Comparison of ENCODE assay signal across 26 mouse cellular contexts in genomic region chr15:77144960-77145359, GRCm38 (mm10).
"Had no signal": no experiment of that assay in that cellular context is flagged by ENCODE, and none has a peak within 500 bp of the region (broad histone marks: within the 10 kb centered on the region; RNA-seq: fewer than 3 reads in every experiment).

No protein-coding gene starts in this region.

- DNase-seq: forebrain, postnatal 0 days; gastrocnemius, postnatal 14 days; gastrocnemius, postnatal 36 days; heart, adult 18-20 months; heart, postnatal 10 days; heart, postnatal 36 days; kidney, adult 11 months; kidney, adult 2 months; kidney, adult 9 months; kidney, postnatal 14 days; kidney, postnatal 36 days; layer of hippocampus, adult 9-11 months; layer of hippocampus, postnatal 36 days; left cerebral cortex, postnatal 4 days had no signal

- H3K4me2 ChIP-seq: forebrain, embryonic 15.5 days; heart, embryonic 12.5 days; hindbrain, embryonic 13.5 days; hindbrain, embryonic 15.5 days; kidney, embryonic 15.5 days; limb, embryonic 13.5 days; limb, embryonic 15.5 days; liver, embryonic 12.5 days had no signal

- ATAC-seq: forebrain, embryonic 15.5 days; forebrain, postnatal 0 days; hindbrain, postnatal 0 days; intestine, embryonic 16.5 days; liver, embryonic 12.5 days had no signal

- H3K4me3 ChIP-seq: forebrain, embryonic 15.5 days; heart, embryonic 12.5 days; hindbrain, embryonic 13.5 days; hindbrain, embryonic 15.5 days; kidney, embryonic 15.5 days; limb, embryonic 13.5 days; limb, embryonic 15.5 days; liver, embryonic 12.5 days had no signal

- H3K27me3 ChIP-seq: forebrain, embryonic 15.5 days; heart, embryonic 12.5 days; hindbrain, embryonic 13.5 days; hindbrain, embryonic 15.5 days; kidney, embryonic 15.5 days; limb, embryonic 13.5 days; limb, embryonic 15.5 days; liver, embryonic 12.5 days had no signal

- H3K9ac ChIP-seq: forebrain, embryonic 15.5 days; forebrain, postnatal 0 days; hindbrain, embryonic 13.5 days; hindbrain, embryonic 15.5 days; kidney, embryonic 15.5 days; limb, embryonic 13.5 days; limb, embryonic 15.5 days; liver, embryonic 12.5 days; liver, embryonic 14.5 days had no signal

- H3K9me3 ChIP-seq: forebrain, embryonic 15.5 days; heart, embryonic 12.5 days; hindbrain, embryonic 13.5 days; hindbrain, embryonic 15.5 days; kidney, embryonic 15.5 days; limb, embryonic 13.5 days; limb, embryonic 15.5 days; liver, embryonic 12.5 days had no signal

- H3K27ac ChIP-seq: forebrain, embryonic 15.5 days; hindbrain, embryonic 13.5 days; hindbrain, embryonic 15.5 days; hindbrain, postnatal 0 days; kidney, embryonic 15.5 days; kidney, postnatal 0 days; limb, embryonic 13.5 days; limb, embryonic 15.5 days; liver, embryonic 12.5 days; liver, embryonic 14.5 days had no signal

- H3K36me3 ChIP-seq: forebrain, embryonic 15.5 days; hindbrain, embryonic 15.5 days; kidney, embryonic 15.5 days; liver, embryonic 12.5 days had no signal
